In genomic region chrX:150413505-150413904, GRCm38 (mm10) we compare ENCODE assay signal across 15 mouse cellular contexts.
"Had no signal": no experiment of that assay in that cellular context is flagged by ENCODE, and none has a peak within 500 bp of the region (broad histone marks: within the 10 kb centered on the region; RNA-seq: fewer than 3 reads in every experiment).

No protein-coding gene starts in this region.

- H3K4me2 ChIP-seq: neural tube, embryonic 13.5 days; neural tube, embryonic 15.5 days; stomach, embryonic 15.5 days had no signal

- H3K36me3 ChIP-seq: stomach, embryonic 15.5 days had no signal

- H3K27me3 ChIP-seq: neural tube, embryonic 13.5 days; neural tube, embryonic 15.5 days; stomach, embryonic 15.5 days had no signal

- H3K9ac ChIP-seq: neural tube, embryonic 13.5 days; neural tube, embryonic 15.5 days; stomach, embryonic 15.5 days had no signal

- H3K9me3 ChIP-seq: neural tube, embryonic 13.5 days; neural tube, embryonic 15.5 days; stomach, embryonic 15.5 days had no signal

- H3K4me1 ChIP-seq: neural tube, embryonic 13.5 days; neural tube, embryonic 15.5 days; stomach, embryonic 15.5 days had no signal

- DNase-seq: retina, postnatal 1 day; right cerebral cortex, adult 18-20 months; right cerebral cortex, postnatal 25 days; right cerebral cortex, postnatal 4 days; spleen, adult 18-20 months; thymus, adult 18-20 months; thymus, adult 2 months; thymus, postnatal 14 days; thymus, postnatal 25 days; thymus, postnatal 36 days; thymus, postnatal 4 days had no signal

- H3K4me3 ChIP-seq: neural tube, embryonic 13.5 days; neural tube, embryonic 15.5 days; stomach, embryonic 15.5 days had no signal

- H3K27ac ChIP-seq: neural tube, embryonic 13.5 days; neural tube, embryonic 15.5 days; stomach, embryonic 15.5 days; stomach, postnatal 0 days had no signal
